Mouse (Mus musculus) lung, adult 2 months (tissue): ENCODE measurements around the gene Fam129b.

ENCODE experiments used
- CTCF ChIP-seq: fragments of 200-500 bp; IDR thresholded peaks from 2 replicates; pipeline ENCODE4 v1.5.1; 2011; ENCODE audit warnings: mild to moderate bottlenecking, low read length, control low read depth; ENCODE audit not compliant: insufficient read depth
- POLR2A ChIP-seq: fragments of 200-500 bp; IDR thresholded peaks from 2 replicates; pipeline ENCODE4 v1.6.1; 2011; ENCODE audit warnings: low read depth, mild to moderate bottlenecking, control low read depth, low read length, borderline replicate concordance; ENCODE audit errors: extremely low read depth

DNA sequence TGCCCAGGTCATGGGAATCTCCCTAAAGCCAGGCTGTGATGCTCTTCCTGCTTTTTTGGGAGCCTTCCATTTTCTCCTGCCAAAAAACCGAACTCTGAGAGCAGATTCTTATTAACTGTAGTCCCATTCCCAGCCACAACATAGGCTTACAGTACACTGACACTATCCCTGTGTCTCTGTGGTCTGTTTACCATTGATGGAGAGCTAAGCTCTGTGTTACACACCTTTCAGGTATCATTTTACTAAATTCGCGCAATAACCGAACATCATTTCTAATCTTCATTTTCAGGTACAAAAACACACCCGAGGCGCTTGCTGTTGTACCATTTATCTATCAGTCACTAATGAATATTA, 28.5 kb upstream of the Fam129b start:
- TF ChIP-seq CTCF (no peak), POLR2A (no peak)
